Mouse (Mus musculus): ENCODE measurements at regions not wholly inside any gene's neighbourhood (a gene's known extent, or its start where the extent isn't known, plus 50 kb on each side); places are given as distances from the start of the nearest gene placed in this dataset.

DNA sequence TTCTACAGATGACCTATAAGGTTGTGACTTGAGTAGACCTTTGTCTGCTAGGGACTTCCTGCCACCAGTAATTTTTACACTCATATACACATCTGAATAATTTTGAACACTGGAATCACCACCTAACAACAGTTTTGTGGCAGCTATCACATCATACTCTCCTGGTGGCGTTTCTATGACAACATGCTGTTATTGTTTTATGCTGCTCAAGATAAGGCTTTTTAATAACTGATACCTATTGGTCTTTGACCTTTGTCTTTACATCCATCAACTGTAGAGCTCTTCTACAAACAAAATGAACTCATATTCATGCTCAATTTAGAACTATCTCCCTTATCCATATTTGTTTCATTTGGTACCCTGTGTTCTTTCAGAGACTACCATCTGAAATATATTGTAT is 556.0 kb downstream of the Nyap2 start:
- no peak for TF ChIP-seq CTCF (IDR thresholded peaks at IDR 0.05; ENCODE audit: low read depth, low read length)
- no peak for TF ChIP-seq EP300 (IDR thresholded peaks at IDR 0.05; ENCODE audit: insufficient read depth, low read depth, low read length)

Data from ES-Bruce4 (cell line).